Mouse (Mus musculus) testis, adult 2 months (tissue): ENCODE results near the gene Magi1.

Experiments
- CTCF ChIP-seq: fragments of 200-500 bp; IDR thresholded peaks from 2 replicates; pipeline ENCODE4 v1.5.1; 2012; ENCODE audit warnings: low read depth, mild to moderate bottlenecking, inconsistent platforms, low read length, moderate library complexity; ENCODE audit not compliant: control insufficient read depth, insufficient read depth, insufficient replicate concordance
- POLR2A ChIP-seq: fragments of 200-500 bp; IDR thresholded peaks from 2 replicates; pipeline ENCODE4 v1.6.1; 2012; ENCODE audit warnings: low read depth, mild to moderate bottlenecking, inconsistent platforms, low read length, moderate library complexity; ENCODE audit not compliant: control insufficient read depth

DNA sequence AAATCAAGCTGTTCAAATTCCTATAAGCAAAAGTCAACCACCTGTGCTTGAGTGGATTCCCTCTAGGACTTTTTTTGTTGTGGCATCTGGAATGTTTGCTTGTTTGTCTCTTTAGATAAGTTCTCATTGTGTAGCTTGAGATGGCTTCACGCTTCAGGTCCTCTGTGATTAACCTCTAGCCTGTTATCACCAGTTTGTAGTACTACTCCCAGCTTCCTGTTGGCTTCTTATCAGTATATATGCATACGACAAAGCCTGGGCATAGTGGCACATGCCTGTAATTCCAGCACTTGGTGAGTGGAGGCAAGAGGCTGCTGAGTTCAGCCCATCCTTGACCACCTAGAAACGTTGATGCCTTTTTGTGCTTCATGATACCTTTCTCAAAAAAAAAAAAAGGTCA is 16.8 kb upstream of the Magi1 start:
- TF ChIP-seq CTCF (no peak), POLR2A (no peak)
